Mouse (Mus musculus): ENCODE data around the gene 2810021J22Rik.

The 2810021J22Rik gene

DNA sequence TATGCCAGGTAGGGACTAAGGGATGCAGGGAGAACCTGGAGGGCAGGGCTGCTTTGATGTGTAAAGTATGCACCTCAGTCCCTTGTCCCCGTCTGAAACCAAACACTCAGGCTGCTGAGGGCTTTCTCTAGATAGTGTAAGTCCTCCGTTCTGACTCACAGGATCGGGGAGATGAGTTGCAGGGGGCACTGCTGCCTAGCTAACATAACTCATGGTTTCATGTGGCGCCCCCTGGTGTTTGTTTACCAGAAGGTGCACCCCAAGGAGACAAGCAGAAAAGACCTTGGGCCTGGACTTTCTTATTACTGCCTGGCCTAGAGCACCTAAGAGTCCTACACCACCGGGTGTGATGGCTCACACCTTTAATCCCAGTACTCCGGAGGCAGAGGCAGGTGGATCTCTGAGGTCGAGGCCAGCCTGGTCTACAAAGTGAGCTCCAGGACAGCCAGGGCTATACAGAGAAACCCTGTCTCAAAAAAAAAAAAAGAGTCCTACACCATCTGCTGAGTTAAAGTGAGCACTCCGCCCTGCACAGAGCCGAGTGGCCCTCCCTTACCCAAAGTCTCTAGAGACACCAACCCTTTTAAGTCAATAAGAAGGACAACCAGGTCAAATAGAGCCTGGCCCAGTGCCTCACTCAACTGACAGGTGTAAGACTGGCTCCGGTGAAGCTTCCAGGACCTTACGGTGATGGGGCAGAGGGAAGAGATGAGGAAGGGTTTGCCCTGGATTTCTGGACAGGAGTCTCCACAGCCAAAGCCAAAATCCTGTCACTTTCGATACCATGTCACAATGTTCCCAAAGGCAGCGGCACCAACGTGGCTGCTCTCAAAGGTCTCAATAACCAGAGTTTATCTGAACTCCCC, 50.1 kb downstream of the 2810021J22Rik start:
- in situ Hi-C loops (cut with MboI; ENCODE audit: low sequenced_read_pairs) = no loop called here

DNA sequence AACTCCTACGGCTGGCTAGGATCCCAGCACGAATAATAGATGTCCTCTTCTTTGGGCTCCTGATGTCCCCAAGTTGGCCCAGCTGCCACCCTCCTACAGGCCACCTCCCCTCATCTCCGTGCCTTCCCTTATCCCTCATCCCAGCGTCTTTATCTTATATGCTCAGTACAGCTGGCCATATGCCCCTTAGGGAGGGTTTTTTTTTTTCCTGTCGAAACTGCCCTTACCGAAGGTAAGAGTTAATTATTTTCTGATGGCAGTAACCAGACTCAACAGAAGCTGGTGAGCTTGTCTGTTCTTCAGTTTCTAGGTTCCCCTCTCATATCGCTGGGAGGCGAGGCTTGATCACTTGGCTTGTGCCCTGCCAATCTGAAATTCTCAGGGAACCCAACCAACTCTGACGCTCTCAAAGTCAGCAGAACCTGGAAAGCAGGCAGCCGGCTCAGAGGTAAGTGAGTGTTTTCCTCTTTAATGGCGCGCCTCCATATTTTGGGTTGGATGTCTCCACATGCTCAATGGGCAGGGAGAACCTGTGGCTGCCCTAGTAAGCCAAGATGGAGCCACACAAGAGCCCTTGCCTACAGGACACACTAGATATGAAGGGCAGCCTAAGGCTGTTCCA, 50.8 kb downstream of the 2810021J22Rik start, which contains the start of gene Btnl10:
Btnl10 (plus strand) TSS at position 164 of the 622 bp plus-strand sequence.
- in situ Hi-C loops (cut with MboI; ENCODE audit: low sequenced_read_pairs) = no loop called here

- in situ Hi-C loops (cut with MboI; ENCODE audit: low sequenced_read_pairs) = no loop called here
These were observed 51.7 kb downstream of the 2810021J22Rik start for GRCm38 (mm10) chr11:58918759-58919158.

DNA sequence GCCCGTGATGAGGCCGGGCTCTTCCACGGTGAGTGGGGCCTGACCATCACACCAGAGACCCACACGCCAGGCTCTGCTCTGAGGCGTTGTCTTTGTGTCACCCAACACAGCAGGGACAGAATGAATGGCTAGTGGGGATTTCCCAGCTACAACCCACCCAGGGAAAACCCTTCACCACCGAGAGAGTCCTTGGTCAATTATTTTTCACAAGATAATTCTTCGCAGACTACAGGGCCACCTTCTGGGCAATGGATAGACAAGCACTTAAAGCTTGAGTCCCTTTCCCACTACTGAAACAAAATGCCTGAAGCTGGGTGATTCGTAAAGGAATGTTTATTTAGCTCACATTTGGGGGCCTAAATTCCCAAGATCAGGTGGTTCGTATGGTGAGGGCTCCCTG, 55.4 kb downstream of the 2810021J22Rik start:
- in situ Hi-C loops (cut with MboI; ENCODE audit: low sequenced_read_pairs) = no loop called here

DNA sequence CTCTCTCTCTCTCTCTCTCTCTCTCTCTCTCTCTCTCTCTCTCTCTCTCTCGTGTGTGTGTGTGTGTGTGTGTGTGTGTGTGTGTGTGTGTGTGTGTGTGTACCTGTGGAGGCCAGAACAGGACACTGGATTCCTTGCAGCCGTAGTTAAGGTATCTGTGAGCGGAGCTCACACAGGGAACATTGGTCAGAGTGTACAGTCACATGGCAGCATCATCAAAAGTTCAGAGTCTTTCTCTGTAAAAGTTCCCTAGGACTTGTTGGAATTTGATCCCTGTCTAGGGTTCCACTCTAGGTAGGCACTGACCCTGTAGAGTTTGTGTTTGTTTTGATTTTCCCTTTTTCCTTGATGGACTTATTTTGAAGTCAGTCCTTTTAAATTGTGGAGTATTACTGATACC, 59.6 kb downstream of the 2810021J22Rik start:
- in situ Hi-C loops (cut with MboI; ENCODE audit: low sequenced_read_pairs) = no loop called here

GRCm38 (mm10) chr11:58927053-58927452, 60.0 kb downstream of the 2810021J22Rik start:
- in situ Hi-C loops (cut with MboI; ENCODE audit: low sequenced_read_pairs) = no loop called here

DNA sequence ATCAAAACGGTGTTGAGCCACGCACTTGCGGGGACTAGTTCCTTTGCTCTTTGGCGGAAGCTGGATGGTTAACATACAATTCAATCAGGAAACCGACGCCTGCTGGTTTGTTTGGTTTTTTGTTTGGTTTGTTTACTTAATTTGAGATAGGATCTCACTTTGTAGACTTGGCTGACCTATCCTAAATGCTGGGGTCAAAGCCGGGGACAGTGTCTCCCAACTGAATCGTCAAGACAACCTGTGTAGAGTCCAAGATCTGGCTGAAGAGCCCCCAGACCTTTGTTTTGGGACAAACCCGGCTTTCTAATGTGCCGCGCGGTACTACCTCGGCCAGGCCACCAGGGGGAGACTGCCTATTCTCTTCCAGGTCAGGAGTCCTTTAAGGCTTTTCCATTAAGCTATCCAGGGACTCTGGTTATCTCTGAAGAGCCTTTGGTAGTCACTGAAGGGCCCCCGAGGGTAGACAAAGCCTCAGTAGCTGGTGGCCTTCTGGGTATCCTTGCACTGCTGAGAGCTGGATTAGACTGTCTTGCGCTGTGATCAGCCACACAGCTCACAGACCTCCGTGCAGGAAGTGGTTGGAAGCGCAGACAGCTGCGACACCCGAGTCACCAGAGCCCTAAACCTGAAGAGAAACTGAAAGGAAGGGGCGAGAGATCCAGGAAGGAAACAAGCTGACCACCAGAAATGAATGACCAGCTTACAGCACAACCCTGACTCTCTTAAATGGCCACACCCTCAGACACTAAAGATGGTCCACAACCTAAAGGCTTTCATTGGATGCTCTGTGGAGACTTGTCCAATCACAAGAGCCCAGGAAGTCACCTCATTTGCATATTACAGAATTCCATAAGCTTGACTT, 61.0 kb downstream of the 2810021J22Rik start:
- in situ Hi-C loops (cut with MboI; ENCODE audit: low sequenced_read_pairs) = no loop called here

GRCm38 (mm10) chr11:58929055-58929454, 62.0 kb downstream of the 2810021J22Rik start:
- in situ Hi-C loops (cut with MboI; ENCODE audit: low sequenced_read_pairs) = no loop called here

- in situ Hi-C loops (cut with MboI; ENCODE audit: low sequenced_read_pairs) = no loop called here
These were observed 62.6 kb downstream of the 2810021J22Rik start for GRCm38 (mm10) chr11:58929641-58930040.

DNA sequence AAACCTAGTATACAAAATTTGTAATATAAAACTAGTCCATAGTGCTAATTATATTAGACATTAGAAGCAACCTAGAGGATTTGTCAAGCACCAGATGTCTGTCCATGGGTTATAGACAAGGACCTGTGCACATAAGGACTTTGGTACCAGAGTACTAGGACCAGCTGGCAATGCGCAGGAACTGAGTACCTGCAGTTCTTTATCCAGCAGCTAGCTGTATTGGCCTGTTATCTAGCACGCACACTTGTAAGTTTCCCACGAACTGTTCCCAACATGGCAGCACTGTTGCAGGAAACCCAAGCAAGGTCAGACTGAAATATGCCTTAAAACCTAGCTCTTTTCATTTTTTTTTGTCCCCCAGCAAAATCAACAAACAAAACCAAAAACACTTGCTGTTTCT, 63.2 kb downstream of the 2810021J22Rik start:
- in situ Hi-C loops (cut with MboI; ENCODE audit: low sequenced_read_pairs) = no loop called here

DNA sequence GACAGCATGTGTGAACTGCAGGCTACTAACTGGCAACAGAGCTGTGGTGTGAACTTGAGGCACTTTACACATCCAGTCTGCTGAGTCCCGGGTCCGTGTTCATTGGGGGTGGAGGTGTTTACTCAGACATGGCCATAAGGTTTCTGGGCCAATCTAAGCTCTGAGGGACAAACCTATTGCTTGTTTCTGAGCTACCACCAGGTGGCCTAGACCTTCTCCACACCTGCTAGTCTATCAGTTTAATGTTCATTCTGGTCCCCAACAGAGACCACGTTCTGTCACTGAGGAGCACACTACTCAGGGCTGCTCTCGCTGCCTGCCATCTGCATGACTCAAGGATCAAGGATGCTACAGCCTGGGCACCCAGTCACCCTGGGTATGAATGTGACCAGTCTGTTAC, 64.6 kb downstream of the 2810021J22Rik start:
- in situ Hi-C loops (cut with MboI; ENCODE audit: low sequenced_read_pairs) = no loop called here

Measured in CH12F3 (cell line).